Mouse (Mus musculus): Measurements from ENCODE around the gene Etfa. TPM values are rescaled to one million over a fixed set of nuclear protein-coding genes. Genes with fewer than 3 reads are reported as not detected.

Gene Etfa
- polyA plus RNA-seq, 1 experiment from 2014 or later, result 336 TPM

DNA sequence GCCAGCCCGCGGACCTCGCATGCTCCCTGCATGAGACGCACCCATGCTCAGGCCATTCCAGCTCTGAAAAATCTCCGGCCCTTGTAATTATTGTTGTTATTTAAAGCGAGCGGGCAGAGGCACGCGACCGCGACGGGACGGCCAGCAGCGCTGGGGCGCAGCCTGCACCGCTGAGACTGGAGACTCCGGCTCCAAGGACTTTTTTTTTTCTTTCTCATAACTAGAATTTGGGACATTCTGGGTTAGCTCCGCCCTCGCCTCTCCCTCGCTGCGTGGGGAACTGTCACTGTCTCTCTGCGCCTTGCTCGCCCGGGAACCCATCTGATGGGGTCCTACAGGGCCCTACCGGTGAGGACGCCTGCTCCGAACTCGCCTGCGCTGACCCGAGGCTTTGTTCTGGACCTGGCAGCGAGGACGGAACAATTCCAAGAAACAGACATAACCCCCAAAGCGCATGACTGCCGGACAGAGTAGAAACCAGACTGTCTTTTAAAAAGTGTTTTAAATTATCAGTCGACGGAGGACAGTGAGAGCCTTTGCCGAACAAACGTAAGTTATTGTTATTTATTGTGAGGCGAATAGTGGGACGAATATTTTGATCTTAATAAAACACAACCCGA lies 33.6 kb upstream of the Etfa start:
- H3K27me3 ChIP-seq (replicated peaks; ENCODE audit: control insufficient read depth, insufficient read depth, low read length), result peaks cover 74% of the 10 kb centered on the region
- TF ChIP-seq CTCF (IDR thresholded peaks at IDR 0.05; ENCODE audit: low read depth), result no peak
- peaks cover 2% of the 10 kb centered on the region; the same call in 1 of the 2 replicates for H3K4me1 ChIP-seq (replicated peaks; ENCODE audit: control insufficient read depth, insufficient read depth, low read length)
- H3K4me2 ChIP-seq (replicated peaks; ENCODE audit: low read depth), result peak overlapping the region; percentile 60
- H3K9me3 ChIP-seq (ENCODE audit: control insufficient read depth), result no peaks in the 10 kb centered on the region
- WGBS, result 22% methylated on average over 41 of the region's 41 CpGs
- peak overlapping the region; percentile 50 for H3K4me3 ChIP-seq (ENCODE audit: low read depth, low read length)
- H3K9ac ChIP-seq (ENCODE audit: low read depth, low read length), result no peak overlapping the region
- H3K27ac ChIP-seq (ENCODE audit: low read depth, low read length), result no peak overlapping the region
- no peak for ATAC-seq
- H3K36me3 ChIP-seq (ENCODE audit: control insufficient read depth, insufficient read depth), result no peaks in the 10 kb centered on the region

DNA sequence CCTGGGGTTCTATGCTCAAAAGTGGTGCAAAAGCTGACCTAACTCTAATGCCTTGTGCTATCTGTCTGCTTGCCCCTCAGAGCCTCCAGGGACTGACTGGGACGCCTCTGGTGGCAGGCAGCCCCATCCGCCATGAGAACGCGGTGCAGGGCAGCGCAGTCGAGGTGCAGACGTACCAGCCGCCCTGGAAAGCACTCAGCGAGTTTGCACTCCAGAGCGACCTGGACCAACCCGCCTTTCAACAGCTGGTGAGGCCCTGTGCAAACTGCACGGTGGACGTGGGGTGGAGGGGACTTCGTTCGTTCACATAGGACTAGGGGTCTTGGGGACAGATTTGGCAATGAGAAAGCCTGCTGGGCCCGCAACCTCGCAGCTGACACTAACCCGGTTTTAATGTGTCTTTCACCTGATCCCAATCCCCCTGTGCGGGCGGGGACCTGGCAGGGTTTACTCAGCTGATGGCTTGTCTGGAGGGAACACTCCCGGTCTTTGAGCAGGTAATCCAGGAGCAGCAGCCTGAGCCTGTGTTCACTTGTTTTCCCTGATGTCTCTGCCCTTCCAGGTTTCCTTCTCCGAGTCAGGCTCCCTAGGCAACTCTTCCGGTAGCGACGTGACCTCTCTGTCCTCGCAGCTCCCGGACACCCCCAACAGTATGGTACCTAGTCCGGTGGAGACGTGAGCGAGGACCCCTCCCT lies 33.0 kb upstream of the Etfa start:
- H3K4me1 ChIP-seq (replicated peaks; ENCODE audit: control insufficient read depth, insufficient read depth, low read length), result peaks cover 2% of the 10 kb centered on the region; the same call in 1 of the 2 replicates
- H3K4me2 ChIP-seq (replicated peaks; ENCODE audit: low read depth), result peak overlapping the region; percentile 60
- TF ChIP-seq CTCF (IDR thresholded peaks at IDR 0.05; ENCODE audit: low read depth), result no peak
- H3K4me3 ChIP-seq (ENCODE audit: low read depth, low read length), result peak overlapping the region; percentile 50
- H3K27ac ChIP-seq (ENCODE audit: low read depth, low read length), result no peak overlapping the region
- no peaks in the 10 kb centered on the region for H3K9me3 ChIP-seq (ENCODE audit: control insufficient read depth)
- H3K9ac ChIP-seq (ENCODE audit: low read depth, low read length), result no peak overlapping the region
- no peaks in the 10 kb centered on the region for H3K36me3 ChIP-seq (ENCODE audit: control insufficient read depth, insufficient read depth)
- no peak for ATAC-seq
- WGBS, result 22% methylated on average over 30 of the region's 30 CpGs
- peaks cover 77% of the 10 kb centered on the region for H3K27me3 ChIP-seq (replicated peaks; ENCODE audit: control insufficient read depth, insufficient read depth, low read length)

DNA sequence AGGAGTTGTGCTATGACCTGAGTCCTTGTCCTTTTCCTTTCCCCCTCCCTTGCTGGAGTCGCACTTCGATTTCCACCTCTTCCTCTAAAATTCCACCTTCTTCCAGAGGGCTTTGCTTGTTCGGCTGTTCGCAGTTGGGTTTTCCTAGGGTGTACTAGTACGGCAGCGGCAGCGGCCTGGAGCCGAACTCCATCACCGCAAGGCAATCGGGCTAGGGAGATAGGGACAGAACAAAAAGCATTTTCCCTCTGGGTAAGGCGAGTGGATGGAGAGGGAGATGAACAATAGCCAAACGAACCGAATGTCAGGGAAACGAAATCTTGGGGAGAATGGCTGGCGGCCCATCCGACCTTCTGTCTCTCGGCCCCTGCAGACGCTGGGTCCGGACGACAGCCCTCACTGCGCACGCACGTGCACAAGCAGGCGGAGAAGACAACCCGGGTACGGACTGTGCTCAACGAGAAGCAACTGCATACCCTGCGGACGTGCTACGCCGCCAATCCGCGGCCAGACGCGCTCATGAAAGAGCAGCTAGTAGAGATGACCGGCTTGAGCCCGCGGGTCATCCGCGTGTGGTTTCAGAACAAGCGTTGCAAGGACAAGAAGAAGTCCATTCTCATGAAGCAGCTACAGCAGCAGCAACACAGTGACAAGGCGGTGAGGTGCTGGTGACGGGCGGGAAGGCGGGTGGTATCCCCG lies 31.8 kb upstream of the Etfa start:
- Histone ChIP-seq H3K27me3 (replicated peaks; ENCODE audit: control insufficient read depth, insufficient read depth, low read length) (peaks cover 79% of the 10 kb centered on the region), H3K27ac (ENCODE audit: low read depth, low read length) (no peak overlapping the region; the same call in 1 of the 2 replicates), H3K4me1 (replicated peaks; ENCODE audit: control insufficient read depth, insufficient read depth, low read length) (peaks cover 2% of the 10 kb centered on the region; the same call in 1 of the 2 replicates), H3K9me3 (ENCODE audit: control insufficient read depth) (no peaks in the 10 kb centered on the region), H3K4me3 (ENCODE audit: low read depth, low read length) (peak overlapping the region; percentile 50), H3K36me3 (ENCODE audit: control insufficient read depth, insufficient read depth) (no peaks in the 10 kb centered on the region), H3K9ac (ENCODE audit: low read depth, low read length) (0 out of 2 replicates have a peak overlapping the region, but pooled peaks have one; percentile 11), H3K4me2 (replicated peaks; ENCODE audit: low read depth) (peak overlapping the region; percentile 60)
- 8% methylated on average over 46 of the region's 46 CpGs for WGBS
- no peak for ATAC-seq
- TF ChIP-seq CTCF (IDR thresholded peaks at IDR 0.05; ENCODE audit: low read depth), result no peak

DNA sequence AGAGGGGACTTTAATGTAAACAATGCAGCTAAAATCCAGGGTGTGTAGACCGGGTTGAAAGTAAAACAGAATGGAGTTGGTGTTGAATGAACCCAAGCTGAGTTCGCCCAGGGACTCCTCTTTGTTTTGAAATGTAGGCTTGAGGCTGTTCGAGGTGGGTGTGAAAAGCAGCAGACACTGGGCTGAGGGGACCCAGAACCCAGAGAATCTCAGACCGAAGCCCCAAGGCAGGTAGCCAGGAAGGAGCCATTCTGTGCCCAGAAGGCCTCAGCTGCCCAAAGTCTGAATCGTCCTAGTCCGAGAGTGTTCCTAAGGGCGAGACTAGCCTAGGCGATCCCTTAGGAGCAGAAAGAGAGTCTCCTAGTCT lies 31.3 kb upstream of the Etfa start:
- Histone ChIP-seq H3K4me3 (ENCODE audit: low read depth, low read length) (peak overlapping the region; percentile 50; the same call in 1 of the 2 replicates), H3K36me3 (ENCODE audit: control insufficient read depth, insufficient read depth) (no peaks in the 10 kb centered on the region), H3K4me2 (replicated peaks; ENCODE audit: low read depth) (peak overlapping the region; percentile 64), H3K9me3 (ENCODE audit: control insufficient read depth) (no peaks in the 10 kb centered on the region), H3K27ac (ENCODE audit: low read depth, low read length) (no peak overlapping the region), H3K9ac (ENCODE audit: low read depth, low read length) (no peak overlapping the region), H3K4me1 (replicated peaks; ENCODE audit: control insufficient read depth, insufficient read depth, low read length) (peaks cover 2% of the 10 kb centered on the region; the same call in 1 of the 2 replicates), H3K27me3 (replicated peaks; ENCODE audit: control insufficient read depth, insufficient read depth, low read length) (peaks cover 79% of the 10 kb centered on the region)
- no peak for ATAC-seq
- TF ChIP-seq CTCF (IDR thresholded peaks at IDR 0.05; ENCODE audit: low read depth), result no peak
- 47% methylated on average over 8 of the region's 8 CpGs for WGBS

DNA sequence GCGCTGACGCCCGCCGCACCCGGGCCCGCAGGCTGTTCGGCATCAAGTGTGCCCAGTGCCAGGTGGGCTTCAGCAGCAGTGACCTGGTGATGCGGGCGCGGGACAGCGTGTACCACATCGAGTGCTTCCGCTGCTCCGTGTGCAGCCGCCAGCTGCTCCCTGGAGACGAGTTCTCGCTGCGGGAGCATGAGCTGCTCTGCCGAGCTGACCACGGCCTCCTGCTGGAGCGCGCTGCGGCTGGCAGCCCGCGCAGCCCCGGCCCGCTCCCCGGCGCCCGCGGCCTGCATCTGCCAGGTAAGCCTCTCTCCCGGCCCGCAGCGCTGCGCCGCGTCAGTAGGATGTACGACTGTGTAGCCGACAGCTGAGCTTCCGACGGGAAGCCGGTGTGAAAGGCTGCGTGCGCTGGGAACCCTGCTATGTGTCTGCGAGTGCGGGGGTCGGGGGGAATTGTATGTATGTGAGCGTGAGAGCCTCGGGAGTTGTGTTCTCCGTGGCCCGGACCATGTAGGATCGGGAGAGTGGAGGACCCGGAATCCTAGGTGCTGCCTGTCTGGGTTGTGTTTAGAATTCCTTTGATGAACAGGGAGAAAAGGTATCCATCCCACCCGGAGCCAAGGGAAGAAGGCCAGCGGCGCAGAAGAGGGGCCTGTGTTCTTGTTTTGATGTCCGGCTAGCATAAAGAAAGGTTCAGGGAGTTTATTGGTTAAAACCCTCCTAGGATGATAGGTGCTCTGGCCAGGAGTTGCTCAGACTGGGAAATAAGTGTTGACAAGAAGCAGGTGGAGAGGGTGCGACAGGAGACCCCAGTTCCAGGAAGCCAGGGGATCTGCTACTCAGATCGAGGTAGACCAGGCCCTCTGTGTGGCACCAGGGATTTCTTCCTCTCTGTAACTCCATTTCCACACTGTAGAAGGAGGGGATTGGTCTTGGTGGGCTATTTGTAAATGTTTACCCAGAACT lies 30.6 kb upstream of the Etfa start:
- Histone ChIP-seq H3K4me2 (replicated peaks; ENCODE audit: low read depth) (peak overlapping the region; percentile 64), H3K4me1 (replicated peaks; ENCODE audit: control insufficient read depth, insufficient read depth, low read length) (peaks cover 2% of the 10 kb centered on the region; the same call in 1 of the 2 replicates), H3K36me3 (ENCODE audit: control insufficient read depth, insufficient read depth) (no peaks in the 10 kb centered on the region), H3K4me3 (ENCODE audit: low read depth, low read length) (peak overlapping the region; percentile 50), H3K27me3 (replicated peaks; ENCODE audit: control insufficient read depth, insufficient read depth, low read length) (peaks cover 77% of the 10 kb centered on the region), H3K9me3 (ENCODE audit: control insufficient read depth) (no peaks in the 10 kb centered on the region), H3K27ac (ENCODE audit: low read depth, low read length) (no peak overlapping the region), H3K9ac (ENCODE audit: low read depth, low read length) (peak overlapping the region; percentile 37; the same call in 1 of the 2 replicates)
- TF ChIP-seq CTCF (IDR thresholded peaks at IDR 0.05; ENCODE audit: low read depth), result no peak
- no peak for ATAC-seq
- 5% methylated on average over 59 of the region's 59 CpGs for WGBS

Data from intestine, postnatal 0 days (tissue).